Mouse (Mus musculus) lung, adult 18-20 months (tissue): ENCODE data around the gene Olfr1315-ps1.

Source experiments
- DNase-seq, 2 experiments: peaks; one replicate each; pipeline ENCODE4 v3.0.0; 2022; ENCODE audit warnings: mixed read lengths in 2 of 2

Gene Olfr1315-ps1

DNA sequence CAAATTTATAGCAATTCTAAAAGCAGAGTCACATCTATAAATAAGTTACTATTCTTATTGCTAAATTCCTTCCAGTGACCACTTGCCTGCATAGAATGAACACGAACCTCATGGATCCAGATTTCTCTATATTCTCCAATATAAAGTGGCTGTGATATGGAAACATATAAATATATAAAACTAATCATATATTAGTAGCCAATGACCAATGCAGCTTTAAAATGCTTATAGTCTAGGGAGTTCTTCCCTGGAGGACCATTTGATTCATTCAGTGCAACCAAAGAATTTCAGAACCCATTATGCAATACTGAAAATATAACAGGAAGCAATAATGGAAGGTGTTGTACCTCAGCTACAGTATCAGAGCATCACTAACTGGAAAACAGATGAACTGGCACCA is at the start of gene Olfr1315-ps1:
TSS of gene Olfr1315-ps1 (minus strand) at position 101 of the 400 bp plus-strand sequence.
- DNase-seq = no peak

DNA sequence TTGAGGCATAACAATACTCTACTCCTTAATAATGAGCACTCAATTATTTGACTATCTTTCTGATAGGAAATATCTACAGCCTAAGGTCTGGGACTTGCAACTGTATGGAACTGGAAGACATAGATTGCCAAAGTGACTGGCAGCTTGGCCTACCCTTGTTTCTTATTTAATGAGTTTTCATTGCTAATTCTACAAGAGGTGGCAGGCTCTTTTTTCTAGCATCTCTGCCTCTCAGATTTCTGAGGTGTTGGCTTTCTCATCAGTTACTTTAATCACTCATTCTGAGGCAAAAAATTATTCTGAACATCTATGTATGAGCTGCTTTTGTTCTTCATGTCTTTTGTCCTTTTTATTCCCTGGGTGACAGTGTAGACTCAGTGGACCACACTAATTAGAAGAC is 38.7 kb upstream of the Olfr1315-ps1 start, which contains the start of gene Olfr1318:
TSS of gene Olfr1318 (plus strand) at position 301 of the 400 bp plus-strand sequence.
- no peak for DNase-seq

DNA sequence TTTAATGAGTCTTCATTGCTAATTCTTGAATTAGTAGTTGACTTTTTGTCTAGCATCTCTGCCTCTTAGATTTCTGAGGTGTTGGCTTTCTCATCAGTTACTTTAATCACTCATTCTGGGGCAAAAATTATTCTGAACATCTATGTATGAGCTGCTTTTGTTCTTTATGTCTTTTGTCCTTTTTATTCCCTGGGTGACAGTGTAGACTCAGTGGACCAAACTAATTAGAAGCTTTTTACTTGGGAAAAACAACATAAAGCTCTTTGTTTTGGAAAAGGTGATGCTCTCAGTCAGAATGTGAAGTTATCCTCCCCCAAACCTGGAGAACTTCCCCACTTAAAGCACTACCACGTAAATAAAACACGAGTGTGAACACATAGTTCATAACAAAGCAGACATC is 24.8 kb upstream of the Olfr1315-ps1 start, which contains the start of gene Olfr1317:
TSS of gene Olfr1317 (plus strand) at position 301 of the 400 bp plus-strand sequence.
- no peak for DNase-seq

DNA sequence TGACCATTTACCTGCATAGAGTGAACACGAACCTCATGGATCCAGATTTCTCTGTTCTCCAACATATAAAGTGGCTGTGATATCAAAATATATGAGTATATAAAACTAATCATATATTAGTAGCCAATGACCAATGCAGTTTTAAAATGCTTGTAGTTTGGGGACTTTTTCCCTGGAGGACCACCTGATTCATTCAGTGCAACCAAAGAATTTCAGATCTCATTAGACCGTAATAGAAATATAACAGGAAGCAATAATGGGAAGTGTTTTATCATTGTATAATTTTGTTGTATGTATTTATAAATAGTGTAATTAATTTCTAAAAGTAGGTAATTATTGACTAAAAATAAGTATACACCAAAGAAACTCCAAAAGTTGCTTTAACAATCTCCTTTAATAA is 19.6 kb upstream of the Olfr1315-ps1 start, which contains the start of gene Olfr1316:
TSS of gene Olfr1316 (minus strand) at position 101 of the 400 bp plus-strand sequence.
- no peak for DNase-seq

DNA sequence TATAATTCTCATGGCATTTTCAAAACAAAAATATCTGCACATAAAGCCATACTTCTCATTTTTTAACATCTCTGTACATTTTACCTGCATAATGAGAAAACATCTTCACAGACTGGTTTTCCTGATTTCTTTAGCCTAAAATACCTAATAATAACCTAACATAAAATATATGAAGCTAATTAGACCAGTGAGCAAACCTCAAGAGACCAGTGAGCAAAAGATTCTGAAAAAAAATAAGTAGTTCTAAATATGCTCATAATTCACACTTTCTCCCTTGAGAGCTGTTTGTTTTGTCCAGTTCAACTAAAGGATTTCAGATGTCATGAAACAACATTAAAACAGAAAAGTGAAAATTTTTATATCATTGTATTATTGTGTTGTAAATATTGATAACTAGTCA is 18.6 kb downstream of the Olfr1315-ps1 start, which contains the start of gene Olfr1314:
TSS of gene Olfr1314 (minus strand) at position 101 of the 400 bp plus-strand sequence.
- no peak for DNase-seq

DNA sequence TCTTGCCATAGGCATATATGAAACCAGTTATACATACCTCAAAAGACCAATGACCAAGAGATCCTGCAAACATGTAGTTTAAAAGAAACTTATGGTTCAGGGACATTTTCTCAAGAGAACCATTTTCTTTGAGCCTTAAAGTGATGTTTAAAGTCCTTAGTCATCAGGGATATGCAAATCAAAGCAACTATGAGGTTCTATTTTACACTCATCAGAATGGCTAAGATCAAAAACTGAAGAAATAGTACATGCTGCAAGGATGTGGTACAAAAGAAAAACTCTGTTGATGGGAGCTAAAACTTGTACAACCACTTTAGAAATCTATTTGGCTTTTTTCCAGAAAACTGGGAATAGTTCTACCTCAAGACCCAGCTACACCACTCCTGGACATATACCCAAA is 37.5 kb downstream of the Olfr1315-ps1 start, which contains the start of gene Olfr1313:
TSS of gene Olfr1313 (minus strand) at position 101 of the 400 bp plus-strand sequence.
- no peak for DNase-seq
